Mouse (Mus musculus): ENCODE results near the gene Trim46.

Gene Trim46

DNA sequence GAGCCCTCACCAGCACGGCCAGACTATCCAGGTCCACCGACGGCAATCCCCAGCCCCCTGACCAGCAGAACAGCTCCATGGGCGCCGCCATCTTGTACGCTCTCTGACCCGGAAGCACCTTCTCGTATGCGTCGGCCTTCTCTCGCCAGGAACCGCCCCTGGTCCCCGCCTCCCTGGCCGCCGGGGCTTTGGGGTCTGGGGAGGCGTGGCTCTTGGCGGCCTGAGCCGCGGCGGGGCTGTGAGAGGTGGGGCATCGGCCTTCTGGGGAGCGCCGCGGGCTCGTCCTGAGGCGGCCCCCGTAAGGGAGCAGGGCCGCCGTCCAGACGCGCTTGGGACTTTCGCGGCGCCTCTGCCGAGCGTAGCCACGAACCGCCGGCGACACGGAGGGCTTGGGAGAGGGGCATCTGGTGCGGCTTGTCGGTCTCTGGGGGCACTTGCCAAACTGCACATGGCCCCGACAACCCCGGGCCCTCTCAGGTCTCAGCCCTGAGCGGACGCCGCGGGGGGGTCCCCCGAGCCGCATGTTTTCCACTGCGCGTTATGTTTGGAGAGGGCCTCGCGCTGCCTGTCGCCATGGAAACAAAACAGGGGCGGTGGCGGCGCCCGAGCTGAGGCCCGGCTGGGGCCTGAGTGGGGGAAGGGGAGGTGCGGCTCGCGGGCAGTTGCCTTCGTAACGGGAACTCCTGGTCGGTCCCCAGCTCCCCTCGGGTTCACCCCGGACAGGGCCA, 32.1 kb downstream of the Trim46 start:
- in situ Hi-C loops (cut with MboI, MseI) = no loop called here

DNA sequence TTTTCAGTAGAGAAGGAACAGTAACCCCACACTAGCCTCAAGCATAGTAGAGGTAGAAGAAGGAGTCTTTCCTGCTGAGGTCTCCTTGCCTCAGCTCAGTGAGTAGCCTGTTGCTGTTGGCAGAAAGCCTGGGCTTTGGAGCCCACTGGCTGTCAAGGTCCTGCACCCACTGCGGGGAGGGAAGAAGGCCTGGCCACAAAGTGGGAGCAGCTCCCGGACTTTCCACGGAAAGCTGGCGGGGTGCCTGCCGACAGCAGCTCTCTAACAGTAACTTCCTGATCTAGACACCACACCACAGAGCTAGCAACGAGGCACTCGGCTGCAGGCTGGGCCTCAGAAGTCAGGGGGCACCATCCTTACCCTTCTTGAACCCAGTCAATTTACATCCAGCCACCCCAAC, 35.4 kb downstream of the Trim46 start:
- in situ Hi-C loops (cut with MboI, MseI) = no loop called here

DNA sequence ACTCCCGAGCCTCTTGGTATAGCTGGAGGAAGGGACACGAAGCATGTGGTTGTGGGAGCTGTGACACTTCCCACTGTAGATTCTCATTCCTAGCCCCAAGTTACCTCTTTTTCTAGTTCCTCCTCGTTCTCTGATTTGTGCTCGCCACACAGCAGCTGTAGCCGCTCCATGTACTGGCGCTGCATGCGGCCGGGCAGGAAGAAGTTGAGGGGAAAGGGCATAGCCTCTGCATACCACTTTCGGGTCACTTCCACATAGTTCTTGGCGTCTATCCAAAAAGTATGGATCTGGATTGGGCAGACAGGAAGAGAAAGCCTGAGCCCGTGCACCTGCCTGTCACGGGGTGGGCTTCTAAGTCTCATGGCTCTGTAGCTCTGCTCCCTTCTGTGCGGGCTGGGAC, 35.9 kb downstream of the Trim46 start:
- in situ Hi-C loops (cut with MboI, MseI) = no loop called here

DNA sequence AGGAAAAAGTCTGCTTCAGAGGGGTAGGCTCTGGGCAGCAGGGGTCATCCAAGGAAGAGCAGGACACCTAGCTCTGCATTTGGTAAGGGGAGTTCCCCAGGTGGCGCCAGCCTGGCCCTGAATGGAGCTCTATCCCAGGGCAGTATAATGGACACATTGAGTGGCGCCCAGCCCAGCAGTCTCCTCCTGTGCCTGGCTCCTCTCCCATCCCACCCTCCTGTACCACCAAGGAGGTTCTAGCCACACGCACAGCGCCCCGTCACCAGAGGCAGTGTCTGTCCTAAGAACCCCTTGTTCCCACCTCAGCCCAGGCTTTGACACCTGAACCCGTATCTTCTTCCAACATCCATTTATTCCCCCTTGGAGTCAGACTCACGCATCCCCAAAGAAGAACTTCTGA, 36.4 kb downstream of the Trim46 start:
- in situ Hi-C loops (cut with MboI, MseI) = no loop called here

DNA sequence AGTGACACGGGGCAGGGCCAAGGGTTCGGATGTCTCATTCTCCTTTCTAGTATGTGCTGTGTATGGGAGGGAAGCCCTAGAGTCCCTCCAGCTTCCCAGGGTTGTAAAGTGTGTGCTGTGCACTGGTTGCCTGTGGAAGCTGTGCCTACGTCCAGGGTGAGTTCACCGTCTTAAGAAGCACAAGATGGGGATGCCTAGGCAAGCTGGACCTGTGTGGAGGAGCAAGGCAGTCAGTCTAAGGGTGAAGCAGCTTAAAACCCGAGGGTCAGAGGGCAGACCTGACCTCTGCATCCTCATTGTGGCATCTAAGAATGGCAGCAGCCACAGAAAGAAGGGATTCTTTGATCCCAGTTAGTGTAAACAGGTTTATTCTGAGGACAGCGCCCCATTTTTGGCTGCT, 37.4 kb downstream of the Trim46 start:
- in situ Hi-C loops (cut with MboI, MseI) = no loop called here

DNA sequence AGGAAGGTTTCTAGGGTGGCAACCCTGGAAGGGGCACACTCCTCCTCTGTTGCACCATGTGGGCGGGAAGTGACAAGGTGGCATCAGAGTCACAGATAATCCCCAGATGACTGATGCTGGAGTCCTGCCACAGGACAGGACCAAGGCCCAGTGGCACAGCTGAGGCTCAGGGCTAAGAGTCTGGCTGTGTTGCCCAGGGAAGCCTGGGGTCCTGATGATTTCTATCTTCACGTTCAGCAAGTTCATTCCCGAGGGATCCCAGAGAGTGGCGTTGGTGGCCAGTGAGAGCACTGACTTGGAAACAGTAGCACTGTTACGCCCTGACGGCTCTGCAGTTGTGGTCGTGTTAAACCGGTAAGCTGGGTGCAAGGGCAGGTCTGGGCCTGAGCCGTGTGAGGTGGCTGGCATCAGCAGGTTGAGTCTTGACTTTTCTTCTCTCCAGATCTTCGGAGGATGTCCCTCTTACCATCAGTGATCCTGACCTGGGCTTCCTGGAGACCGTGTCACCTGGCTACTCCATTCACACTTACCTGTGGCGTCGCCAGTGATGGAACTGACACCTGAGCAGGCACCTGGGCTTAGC, 37.9 kb downstream of the Trim46 start:
- in situ Hi-C loops (cut with MboI, MseI) = no loop called here

DNA sequence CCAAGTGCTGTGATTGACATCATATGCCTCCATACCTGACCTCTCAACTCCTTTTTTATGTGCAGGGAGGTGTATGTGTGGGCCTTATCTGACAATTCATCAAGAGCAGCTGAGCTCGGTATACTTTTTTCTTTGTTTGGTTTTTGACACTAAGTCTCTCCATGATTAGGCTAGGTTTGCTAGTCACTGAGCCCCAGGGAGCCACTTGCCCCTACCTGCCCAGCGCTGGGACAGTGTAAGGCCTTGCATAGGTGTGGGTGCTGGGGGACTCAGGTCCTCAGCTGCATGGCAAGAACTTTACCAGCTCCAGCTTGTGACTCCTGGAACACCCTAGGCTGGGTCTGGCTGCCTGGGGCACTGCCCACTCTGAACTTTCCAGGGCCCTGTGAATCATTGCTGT, 39.4 kb downstream of the Trim46 start:
- in situ Hi-C loops (cut with MboI, MseI) = no loop called here

DNA sequence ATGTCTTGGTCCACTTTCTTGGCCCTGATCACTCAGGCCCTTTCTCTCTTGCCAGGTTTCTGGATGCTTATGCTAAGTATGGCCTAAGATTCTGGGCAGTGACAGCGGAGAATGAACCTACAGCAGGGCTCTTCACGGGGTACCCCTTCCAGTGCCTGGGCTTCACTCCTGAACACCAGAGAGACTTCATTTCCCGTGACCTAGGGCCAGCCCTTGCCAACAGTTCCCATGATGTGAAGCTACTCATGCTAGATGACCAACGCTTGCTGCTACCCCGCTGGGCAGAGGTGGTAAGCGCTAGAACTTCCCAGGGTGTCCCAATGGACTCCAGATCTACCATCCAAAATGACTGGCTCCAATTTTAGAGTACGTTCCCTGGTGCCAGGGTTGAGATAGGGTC, 40.0 kb downstream of the Trim46 start:
- in situ Hi-C loops (cut with MboI, MseI) = no loop called here

DNA sequence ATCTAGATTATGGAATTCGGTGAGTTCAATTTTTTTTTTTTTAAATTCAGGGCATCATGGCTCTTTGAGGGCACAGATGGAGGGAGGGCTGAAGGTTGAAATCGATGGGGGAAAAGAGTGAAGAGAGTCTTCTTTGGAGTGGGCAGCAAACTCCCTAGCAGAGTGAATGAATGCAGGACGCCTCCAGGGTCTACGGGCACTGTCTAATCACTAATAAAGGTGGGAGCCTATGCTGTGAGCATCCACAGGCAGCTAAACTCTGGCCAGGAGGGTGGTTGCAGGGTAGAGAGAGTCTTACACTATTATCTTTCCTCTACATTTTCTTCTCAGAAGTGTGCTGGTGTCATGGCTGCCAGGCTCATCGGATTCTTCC, 43.0 kb downstream of the Trim46 start:
- in situ Hi-C loops (cut with MboI, MseI) = no loop called here

DNA sequence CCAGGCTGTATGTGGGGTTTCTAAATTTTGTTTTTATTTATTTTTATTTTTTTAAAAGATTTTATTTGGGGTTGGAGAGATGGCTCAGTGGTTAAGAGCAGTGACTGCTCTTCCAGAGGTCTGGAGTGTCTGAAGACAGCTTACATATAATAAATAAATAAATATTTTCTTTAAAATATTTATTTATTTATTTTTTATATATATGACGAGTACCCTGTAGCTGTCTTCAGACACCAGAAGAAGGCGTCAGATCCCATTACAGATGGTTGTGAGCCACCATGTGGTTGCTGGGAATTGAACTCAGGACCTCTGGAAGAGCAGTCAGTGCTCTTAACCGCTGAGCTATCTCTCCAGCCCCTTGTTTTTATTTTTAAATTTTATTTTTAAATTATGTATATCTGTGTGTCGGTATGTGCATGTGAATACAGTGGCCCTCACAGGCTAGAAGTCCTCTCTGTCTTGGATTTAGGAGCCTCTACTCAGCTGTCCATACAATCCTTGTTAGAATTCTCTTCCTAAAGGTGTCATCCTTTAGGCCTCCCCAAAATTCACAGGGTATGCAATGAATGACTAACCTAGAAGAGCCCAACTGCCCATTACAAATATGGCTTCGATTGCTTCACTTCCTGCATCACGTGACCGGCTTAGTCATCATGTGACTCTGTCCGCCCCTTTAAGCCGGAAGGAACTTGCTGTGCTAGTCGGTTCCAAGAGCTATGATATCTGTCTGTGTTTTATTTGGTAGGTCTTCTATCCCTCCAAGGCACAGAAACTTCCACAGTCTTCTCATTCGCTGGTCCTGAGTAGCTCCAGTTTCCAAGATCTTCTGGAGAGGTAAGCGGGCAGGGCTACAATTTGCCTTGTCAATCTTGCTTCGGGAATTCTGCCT, 43.6 kb downstream of the Trim46 start, which contains the start of gene Gba:
Gene Gba (plus strand): TSS at position 676 of the 889 bp plus-strand sequence.
- in situ Hi-C loops (cut with MboI, MseI) = no loop called here

DNA sequence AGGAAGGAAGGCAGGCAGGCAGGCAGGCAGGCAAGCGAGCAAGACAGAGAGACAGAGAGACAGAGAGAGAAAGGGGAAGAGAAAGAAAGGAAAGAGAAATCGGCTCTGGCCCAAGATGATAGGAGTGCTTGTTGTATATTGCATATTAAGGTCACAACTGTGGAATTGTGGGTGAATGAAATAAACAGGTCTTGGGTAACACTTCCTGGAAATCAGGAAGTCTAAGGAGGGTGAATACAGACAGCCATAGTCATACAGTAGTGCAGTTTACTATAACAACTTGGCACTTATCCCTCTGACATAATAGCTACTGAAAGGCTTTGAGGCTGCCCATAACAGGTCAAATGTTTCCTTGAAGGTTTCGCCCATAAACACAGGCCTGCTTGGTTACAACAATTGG, 46.3 kb downstream of the Trim46 start:
- in situ Hi-C loops (cut with MboI, MseI) = no loop called here

DNA sequence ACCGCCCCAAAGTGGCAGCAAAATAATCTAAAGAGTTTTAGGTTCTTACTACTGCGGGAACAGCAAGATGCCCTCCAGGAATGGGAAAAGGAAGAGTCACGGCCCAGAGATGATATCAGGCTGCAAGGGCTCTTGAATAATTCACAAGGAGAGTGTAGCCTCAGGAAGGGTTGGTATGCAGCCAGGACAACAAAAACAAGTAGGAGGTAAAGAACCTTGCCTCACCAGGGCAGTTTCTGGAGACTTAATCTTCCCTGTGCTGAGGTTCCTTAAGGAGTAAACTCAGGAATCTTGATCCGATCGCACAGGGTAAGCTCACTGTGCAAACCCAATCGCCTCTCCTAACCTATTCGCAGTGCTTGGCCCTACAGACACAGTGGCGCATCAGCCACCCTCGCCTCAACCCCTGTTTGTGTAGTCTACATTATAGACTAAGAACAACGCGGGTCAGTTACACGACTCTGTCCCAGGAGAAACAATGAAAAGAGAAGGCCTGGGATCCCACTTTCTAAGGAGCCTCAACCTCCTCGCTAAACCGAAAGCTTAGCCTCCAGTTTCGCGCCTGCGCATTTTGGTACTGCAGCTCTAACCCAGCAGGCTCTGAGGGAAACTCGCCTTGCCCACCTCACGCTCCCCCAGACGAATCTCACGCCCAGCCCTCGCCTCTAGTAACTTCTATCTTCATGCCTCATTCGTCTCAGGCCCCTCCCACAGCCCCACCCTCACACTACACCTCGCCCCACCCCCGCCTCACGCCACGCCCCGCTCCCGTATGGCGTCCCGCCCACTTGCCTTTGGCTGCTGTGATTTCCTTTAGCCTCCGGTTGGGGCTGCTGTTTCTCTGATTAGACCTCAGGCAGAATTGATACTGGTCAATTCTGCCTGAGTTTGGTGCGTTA, 49.9 kb downstream of the Trim46 start:
- in situ Hi-C loops (cut with MboI, MseI) = no loop called here

DNA sequence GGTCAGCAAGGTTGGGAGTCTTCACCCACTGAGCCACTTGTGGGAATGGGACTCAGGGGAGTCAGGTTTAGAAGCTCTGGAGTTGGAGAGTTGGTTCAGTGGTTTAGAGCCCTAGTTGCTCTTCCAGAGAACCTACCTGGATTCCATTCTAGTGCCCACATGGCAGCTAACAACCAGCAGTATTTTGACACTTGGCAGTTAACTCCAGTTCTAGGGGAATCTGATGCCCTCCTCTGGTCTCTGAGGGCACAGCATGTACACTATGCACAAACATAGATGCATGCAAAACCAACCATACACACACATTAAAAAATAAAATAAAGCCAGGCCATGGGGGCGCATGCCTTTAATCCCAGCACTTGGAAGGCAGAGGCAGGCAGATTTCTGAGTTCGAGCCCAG, 52.3 kb downstream of the Trim46 start:
- in situ Hi-C loops (cut with MboI, MseI) = no loop called here

DNA sequence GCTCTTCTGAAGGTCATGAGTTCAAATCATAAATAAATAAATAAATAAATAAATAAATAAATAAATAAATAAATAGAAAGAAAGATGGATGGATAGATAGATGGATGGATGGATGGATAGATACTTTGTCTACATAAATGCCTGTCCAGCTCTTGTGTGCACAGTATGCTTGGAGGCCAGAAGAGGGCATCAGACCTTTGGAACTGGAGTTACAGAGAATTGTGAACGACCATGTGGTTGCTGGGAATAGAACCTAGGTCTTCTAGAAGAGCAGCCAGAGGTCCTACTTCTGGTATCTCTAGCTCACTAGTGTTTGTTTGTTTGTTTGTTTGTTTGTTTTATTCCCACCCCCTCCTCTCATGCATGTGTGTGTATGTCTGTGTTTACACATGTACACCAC, 52.8 kb downstream of the Trim46 start:
- in situ Hi-C loops (cut with MboI, MseI) = no loop called here

DNA sequence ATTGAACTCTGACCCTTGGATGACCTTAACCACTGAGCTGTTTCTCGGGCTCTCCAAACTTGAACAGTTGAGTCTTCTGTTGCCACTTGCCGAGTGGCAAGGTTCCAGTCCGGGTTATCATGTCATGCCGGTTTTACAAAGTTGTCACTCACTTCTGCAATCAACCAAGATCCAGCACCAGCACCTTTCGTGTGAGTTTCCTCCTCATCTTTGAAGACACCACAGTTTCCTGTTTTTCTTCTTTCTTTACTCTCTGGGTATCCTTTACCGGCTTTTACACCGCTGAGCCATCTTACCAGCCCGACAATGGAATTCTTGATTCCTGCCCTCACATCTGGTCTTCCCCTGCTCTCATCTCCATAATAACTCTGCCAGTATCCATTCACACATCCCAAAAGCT, 55.7 kb downstream of the Trim46 start:
- in situ Hi-C loops (cut with MboI, MseI) = no loop called here

DNA sequence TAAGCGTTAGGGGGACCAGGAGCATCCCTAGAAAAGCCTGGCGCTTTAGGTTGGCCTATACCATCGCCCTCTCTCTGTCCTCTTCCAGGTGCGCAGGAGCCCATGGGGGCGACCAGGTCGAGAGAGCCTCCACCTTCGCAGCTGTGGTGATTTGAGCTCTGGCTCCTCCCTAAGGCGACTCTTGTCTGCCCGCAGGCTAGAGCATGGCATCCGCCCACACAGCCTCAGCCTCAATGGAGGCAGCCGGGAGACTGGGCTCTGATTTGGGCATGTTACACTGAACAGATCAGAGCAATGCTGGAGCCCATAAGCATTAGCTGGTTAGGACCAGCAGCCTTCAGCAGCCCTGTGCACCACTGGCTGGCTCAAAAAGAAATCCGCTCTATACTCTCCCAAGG, 57.6 kb downstream of the Trim46 start:
- in situ Hi-C loops (cut with MboI, MseI) = no loop called here

DNA sequence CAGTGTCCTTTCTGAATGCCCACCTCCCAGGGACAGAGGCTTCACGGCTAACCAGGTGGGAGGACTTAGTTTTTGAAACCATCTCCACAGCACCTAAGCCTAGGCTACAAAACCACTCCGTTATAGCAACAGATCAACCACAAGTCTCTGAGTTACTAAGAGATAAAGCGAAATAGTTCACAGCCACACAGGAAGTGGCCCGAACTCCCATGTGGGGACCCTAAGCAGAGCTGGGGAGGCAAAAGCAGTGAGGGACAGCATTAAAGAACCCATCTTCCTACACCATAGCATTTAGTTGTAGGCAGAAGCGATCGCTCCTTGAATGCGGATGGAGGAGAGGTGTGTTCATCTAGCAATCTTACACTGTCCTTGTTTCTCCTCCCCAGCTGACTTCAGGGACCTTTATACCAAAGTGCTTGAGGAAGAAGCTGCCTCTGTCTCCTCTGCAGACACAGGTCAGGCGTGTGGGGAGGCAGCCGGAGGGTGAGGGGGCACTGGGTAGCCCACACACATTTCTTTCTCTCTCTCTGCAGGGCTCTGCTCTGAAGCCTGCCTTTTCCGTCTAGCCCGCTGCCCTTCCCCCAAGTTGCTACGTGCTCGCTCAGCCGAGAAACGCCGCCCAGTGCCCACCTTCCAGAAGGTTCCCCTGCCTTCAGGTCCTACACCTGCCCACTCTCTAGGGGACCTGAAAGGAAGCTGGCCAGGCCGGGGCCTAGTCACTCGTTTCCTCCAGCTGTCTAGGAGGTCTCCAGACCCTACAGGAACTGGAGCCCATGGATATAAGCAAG, 58.2 kb downstream of the Trim46 start:
- in situ Hi-C loops (cut with MboI, MseI) = no loop called here

DNA sequence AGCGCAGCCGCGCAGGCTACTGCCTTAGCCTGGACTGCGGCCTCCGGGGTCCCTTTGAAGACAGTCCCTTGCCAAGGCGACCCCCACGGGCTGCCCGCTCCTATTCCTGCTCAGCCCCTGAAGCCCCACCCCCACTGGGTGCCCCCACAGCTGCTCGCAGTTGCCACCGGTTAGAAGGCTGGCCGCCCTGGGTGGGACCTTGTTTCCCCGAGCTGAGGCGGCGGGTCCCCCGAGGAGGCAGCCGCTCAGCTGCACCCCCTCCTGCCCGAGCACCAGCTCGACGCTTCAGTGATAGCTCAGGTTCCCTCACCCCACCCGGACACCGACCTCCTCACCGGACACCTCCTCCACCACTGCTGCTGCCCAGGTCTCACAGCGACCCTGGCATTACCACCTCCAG, 58.9 kb downstream of the Trim46 start:
- in situ Hi-C loops (cut with MboI, MseI) = no loop called here

All from T-helper 2 cell (primary cell).